Mouse (Mus musculus) forebrain, postnatal 0 days (tissue): ENCODE results near the gene Cd63. TPM values are rescaled to one million over a fixed set of nuclear protein-coding genes. Genes with fewer than 3 reads are reported as not detected.
A peak's percentile ranks its signal among the peaks of the same experiment; 100 is the strongest.

Source experiments
- ATAC-seq: fragments of 200-750 bp; cut with Nextera tagmentation; 2 replicates; pipeline ENCODE4 v1.8.0; 2017; ENCODE audit warnings: mild to moderate bottlenecking, moderate library complexity
- DNase-seq: peaks from one replicate; pipeline ENCODE4 v3.0.0-alpha.2; 2015
- H3K27ac ChIP-seq: fragments of 300-500 bp; sonication (generic); 2 replicates; pipeline ENCODE4 v1.5.1; 2014; ENCODE audit warnings: low read depth, mild to moderate bottlenecking, antibody characterized with exemption, low read length, moderate library complexity, mixed read lengths
- H3K27me3 ChIP-seq: fragments of 300-500 bp; sonication (generic); 2 replicates; pipeline ENCODE4 v1.6.1; 2014; ENCODE audit warnings: mild to moderate bottlenecking, low read length, mixed read lengths; ENCODE audit not compliant: insufficient read depth
- H3K36me3 ChIP-seq: fragments of 300-500 bp; sonication (generic); 2 replicates; pipeline ENCODE4 v1.6.1; 2014; ENCODE audit warnings: mild to moderate bottlenecking, moderate library complexity; ENCODE audit not compliant: insufficient read depth
- H3K4me1 ChIP-seq: fragments of 300-500 bp; sonication (generic); 2 replicates; pipeline ENCODE4 v1.6.1; 2014; ENCODE audit warnings: antibody characterized with exemption; ENCODE audit not compliant: insufficient read depth
- H3K4me2 ChIP-seq: fragments of 300-500 bp; sonication (generic); 2 replicates; pipeline ENCODE4 v1.6.1; 2014; ENCODE audit warnings: low read depth, mild to moderate bottlenecking, moderate library complexity
- H3K4me3 ChIP-seq: fragments of 300-500 bp; sonication (generic); 2 replicates; pipeline ENCODE4 v1.5.1; 2014; ENCODE audit warnings: low read depth, low read length, mixed read lengths
- H3K9ac ChIP-seq: fragments of 300-500 bp; sonication (generic); 2 replicates; pipeline ENCODE4 v1.6.1; 2014; ENCODE audit warnings: mild to moderate bottlenecking
- H3K9me3 ChIP-seq: fragments of 300-500 bp; sonication (generic); 2 replicates; pipeline ENCODE4 v1.6.1; 2016; ENCODE audit warnings: low read length
- CTCF ChIP-seq: sonication (generic); IDR thresholded peaks from 2 replicates; pipeline ENCODE4 v1.5.1; 2016; ENCODE audit warnings: antibody characterized with exemption, control low read depth, low read depth
- WGBS: fragments of 180-500 bp; shearing (Covaris S2); extraction: QIAGEN DNeasy Blood & Tissue Kit; methylation state at CpG from one replicate; pipeline ENCODE4 v1.1.7; 2014; 5-methylcytosine and 5-hydroxymethylcytosine counted together
- polyA plus RNA-seq: library from polyadenylated mRNA; unstranded; fragments of >200 nt; fragmentation: Nextera tagmentation; extraction: Ambion mirVana; gene quantifications from 2 replicates; pipeline ENCODE4 v1.2.1, GENCODE M21; 2015
- total RNA-seq: library from RNA; depleted of rRNA; stranded (reverse); fragments of >200 nt; gene quantifications from 2 replicates; pipeline ENCODE4 v1.2.3, GENCODE M21; 2014

The Cd63 gene
- total and polyA plus RNA-seq, 2 experiments from 2014 or later = 11.7 to 188 TPM

- Histone ChIP-seq H3K4me2 (peak within 1 kb of the TSS; percentile 67), H3K27ac (peak within 1 kb of the TSS; percentile 93), H3K4me1 (peaks cover 14% of the 10 kb centered on the region), H3K9me3 (no peaks in the 10 kb centered on the region), H3K36me3 (0 out of 2 replicates have a peak, but pooled peaks cover 3% of the 10 kb centered on the region), H3K4me3 (peak within 1 kb of the TSS; percentile 70), H3K9ac (peak within 1 kb of the TSS; percentile 83), H3K27me3 (no peaks in the 10 kb centered on the region)
- no peak; the same call in 1 of the 2 replicates for ATAC-seq
- WGBS = 60% methylated on average over 9 of the region's 9 CpGs
- TF ChIP-seq CTCF = no peak
- DNase-seq = no peak
These were observed 23.1 kb downstream of the Cd63 start, which contains the start of gene Bloc1s1 for GRCm38 (mm10) chr10:128923935-128924334. Gene Bloc1s1 (minus strand): TSS chr10:128924035.

- no peak overlapping the region for H3K4me3 ChIP-seq
- no peaks in the 10 kb centered on the region for H3K9me3 ChIP-seq
- peaks cover 8% of the 10 kb centered on the region; the same call in 1 of the 2 replicates for H3K4me1 ChIP-seq
- DNase-seq = no peak
- 19% methylated on average over 4 of the region's 4 CpGs for WGBS
- H3K36me3 ChIP-seq = no peaks in the 10 kb centered on the region
- ATAC-seq = no peak
- H3K27me3 ChIP-seq = peaks cover 21% of the 10 kb centered on the region
- H3K4me2 ChIP-seq = no peak overlapping the region
- no peak for TF ChIP-seq CTCF
- H3K27ac ChIP-seq = no peak overlapping the region
- H3K9ac ChIP-seq = no peak overlapping the region
These were observed 27.6 kb downstream of the Cd63 start for GRCm38 (mm10) chr10:128928356-128928755.

GRCm38 (mm10) chr10:128929638-128930378 lies 29.0 kb downstream of the Cd63 start:
- no peaks in the 10 kb centered on the region for H3K9me3 ChIP-seq
- no peak overlapping the region for H3K9ac ChIP-seq
- H3K4me1 ChIP-seq = no peaks in the 10 kb centered on the region
- no peak for ATAC-seq
- H3K4me3 ChIP-seq = no peak overlapping the region
- H3K36me3 ChIP-seq = no peaks in the 10 kb centered on the region
- H3K4me2 ChIP-seq = no peak overlapping the region
- peaks cover 31% of the 10 kb centered on the region for H3K27me3 ChIP-seq
- WGBS = 46% methylated on average over 7 of the region's 7 CpGs
- TF ChIP-seq CTCF = no peak
- no peak overlapping the region for H3K27ac ChIP-seq
- DNase-seq = peak; percentile 33

DNA sequence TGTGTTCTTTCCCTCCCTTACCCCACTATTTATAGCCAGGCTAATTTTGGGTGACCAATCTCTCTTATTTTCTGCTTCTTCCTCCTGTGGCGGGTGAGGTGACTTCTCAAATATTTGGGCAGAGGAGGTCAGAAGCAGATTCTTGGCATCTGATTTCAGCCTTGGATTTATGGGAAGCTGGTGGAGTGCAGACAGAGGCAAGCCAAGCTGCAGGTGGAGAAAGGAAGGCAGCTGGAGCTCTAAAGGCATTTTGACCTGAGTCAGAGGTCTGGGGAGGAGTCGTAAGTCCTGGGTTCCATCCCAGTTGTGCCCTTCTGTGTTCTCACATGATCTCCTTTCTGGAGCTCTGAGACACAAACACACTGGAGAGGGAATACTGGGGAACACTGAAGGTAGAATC lies 30.7 kb downstream of the Cd63 start:
- ATAC-seq (no peak), DNase-seq (no peak)
- Histone ChIP-seq H3K4me1 (no peaks in the 10 kb centered on the region), H3K27ac (no peak overlapping the region), H3K4me2 (no peak overlapping the region), H3K4me3 (no peak overlapping the region), H3K36me3 (no peaks in the 10 kb centered on the region), H3K9ac (no peak overlapping the region), H3K27me3 (peaks cover 31% of the 10 kb centered on the region), H3K9me3 (no peaks in the 10 kb centered on the region)
- no peak for TF ChIP-seq CTCF
- WGBS = 76% methylated on average over 2 of the region's 2 CpGs

DNA sequence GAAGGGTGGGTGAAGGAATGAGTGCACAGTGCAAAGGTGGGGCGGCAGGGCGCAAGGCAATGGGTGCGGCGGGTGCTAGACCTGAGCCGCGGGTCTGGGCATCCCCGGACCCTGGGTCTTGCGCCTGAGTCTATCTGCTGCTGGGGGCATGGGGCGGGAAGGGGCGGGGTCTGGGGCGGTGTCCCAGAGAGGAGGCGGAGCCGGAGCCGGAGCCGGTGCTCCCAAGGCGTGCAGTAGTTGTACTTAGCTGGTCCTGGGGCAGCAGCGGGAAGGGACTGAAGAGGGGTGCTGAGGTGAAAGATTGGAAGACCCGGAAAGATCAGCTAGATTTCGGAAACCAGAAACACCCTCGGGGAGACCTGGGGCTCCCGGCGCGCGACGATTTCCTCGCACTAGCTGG lies 32.8 kb downstream of the Cd63 start, which contains the start of gene Itga7:
Itga7 (plus strand) TSS at position 245 of the 400 bp plus-strand sequence.
- no peaks in the 10 kb centered on the region for H3K9me3 ChIP-seq
- H3K4me2 ChIP-seq = peak within 1 kb of the TSS; percentile 78
- H3K27ac ChIP-seq = no peak within 1 kb of the TSS
- H3K27me3 ChIP-seq = peaks cover 31% of the 10 kb centered on the region
- DNase-seq (no peak), ATAC-seq (peak; percentile 71)
- H3K4me1 ChIP-seq = no peaks in the 10 kb centered on the region
- peak within 1 kb of the TSS; percentile 51 for H3K9ac ChIP-seq
- peak within 1 kb of the TSS; percentile 45 for H3K4me3 ChIP-seq
- no peaks in the 10 kb centered on the region for H3K36me3 ChIP-seq
- no peak for TF ChIP-seq CTCF
- under 1% methylated on average over 26 of the region's 26 CpGs for WGBS

- ATAC-seq (peak; percentile 34), DNase-seq (no peak)
- H3K9ac ChIP-seq = peak overlapping the region; percentile 51
- no peak overlapping the region for H3K27ac ChIP-seq
- H3K4me3 ChIP-seq = peak overlapping the region; percentile 45
- peak overlapping the region; percentile 78 for H3K4me2 ChIP-seq
- peaks cover 31% of the 10 kb centered on the region for H3K27me3 ChIP-seq
- H3K36me3 ChIP-seq = no peaks in the 10 kb centered on the region
- no peaks in the 10 kb centered on the region for H3K9me3 ChIP-seq
- no peak for TF ChIP-seq CTCF
- H3K4me1 ChIP-seq = no peaks in the 10 kb centered on the region
- WGBS = 3% methylated on average over 21 of the region's 21 CpGs
These were observed 33.4 kb downstream of the Cd63 start for GRCm38 (mm10) chr10:128933976-128934721.
